Mouse (Mus musculus) CD8-positive naive resting alpha-beta T cell, adult 2 months (primary cell): ENCODE data around the gene Tcf3.

Experiments
- DNase-seq, 2 experiments: peaks; one replicate each; pipeline ENCODE4 v3.0.0; 2022; ENCODE audit warnings: low read depth in 2 of 2, low spot score in 2 of 2

The Tcf3 gene

GRCm38 (mm10) chr10:80433513-80434232 lies at the start of gene Tcf3:
Gene Tcf3, minus strand, starts transcription at chr10:80433647.
- peak; percentile 94 to 95 for DNase-seq

GRCm38 (mm10) chr10:80481002-80481401 lies 47.6 kb upstream of the Tcf3 start:
- DNase-seq, result no peak

- DNase-seq, result no peak
Measured at GRCm38 (mm10) chr10:80478531-80478930, 45.1 kb upstream of the Tcf3 start.

- DNase-seq, result peak; percentile 60 to 76
Measured at GRCm38 (mm10) chr10:80475290-80475959, 42.0 kb upstream of the Tcf3 start.

GRCm38 (mm10) chr10:80465066-80465465 lies 31.6 kb upstream of the Tcf3 start:
- no peak for DNase-seq

GRCm38 (mm10) chr10:80464381-80465035 lies 31.1 kb upstream of the Tcf3 start:
- no peak for DNase-seq

- no peak for DNase-seq
Measured at GRCm38 (mm10) chr10:80461346-80461745, 27.9 kb upstream of the Tcf3 start.

GRCm38 (mm10) chr10:80460324-80460723 lies 26.9 kb upstream of the Tcf3 start:
- DNase-seq, result no peak

- no peak for DNase-seq
Measured at GRCm38 (mm10) chr10:80459671-80460070, 26.2 kb upstream of the Tcf3 start.

- DNase-seq, result no peak
Measured at GRCm38 (mm10) chr10:80459236-80459635, 25.8 kb upstream of the Tcf3 start.

- DNase-seq, result no peak
Measured at GRCm38 (mm10) chr10:80455697-80456096, 22.2 kb upstream of the Tcf3 start.

GRCm38 (mm10) chr10:80454781-80455180 lies 21.3 kb upstream of the Tcf3 start:
- no peak for DNase-seq

- DNase-seq, result no peak
Measured at GRCm38 (mm10) chr10:80453601-80454000, 20.2 kb upstream of the Tcf3 start.

- DNase-seq, result no peak
Measured at GRCm38 (mm10) chr10:80450599-80450998, 17.2 kb upstream of the Tcf3 start.

- DNase-seq, result peak; percentile 78 to 79
Measured at GRCm38 (mm10) chr10:80445898-80446601, 12.6 kb upstream of the Tcf3 start.

GRCm38 (mm10) chr10:80445052-80445451 lies 11.6 kb upstream of the Tcf3 start:
- DNase-seq, result no peak

- no peak for DNase-seq
Measured at GRCm38 (mm10) chr10:80444339-80445045, 11.0 kb upstream of the Tcf3 start.

GRCm38 (mm10) chr10:80443575-80444278 lies 10.3 kb upstream of the Tcf3 start:
- no peak for DNase-seq

- DNase-seq, result no peak
Measured at GRCm38 (mm10) chr10:80442989-80443388, 9.5 kb upstream of the Tcf3 start.

GRCm38 (mm10) chr10:80441598-80441997 lies 8.2 kb upstream of the Tcf3 start:
- DNase-seq, result no peak
